Mouse (Mus musculus) testis, adult 10 weeks (tissue): ENCODE results near the gene Olfr1192-ps1. TPM values are rescaled to one million over a fixed set of nuclear protein-coding genes. Genes with fewer than 3 reads are reported as not detected.

Experiments
- polyA plus RNA-seq: library from polyadenylated mRNA; stranded (reverse); fragments of 350-450 nt; fragmentation: Illumina TruSeq; extraction: RNeasy Lipid Tissue Mini Kit (QIAGEN cat#74804); gene quantifications from one replicate; pipeline ENCODE4 v1.2.3, GENCODE M21; 2014; ENCODE audit warnings: low read depth, low replicate concordance

Gene Olfr1192-ps1
- polyA plus RNA-seq = 0.20 TPM

DNA sequence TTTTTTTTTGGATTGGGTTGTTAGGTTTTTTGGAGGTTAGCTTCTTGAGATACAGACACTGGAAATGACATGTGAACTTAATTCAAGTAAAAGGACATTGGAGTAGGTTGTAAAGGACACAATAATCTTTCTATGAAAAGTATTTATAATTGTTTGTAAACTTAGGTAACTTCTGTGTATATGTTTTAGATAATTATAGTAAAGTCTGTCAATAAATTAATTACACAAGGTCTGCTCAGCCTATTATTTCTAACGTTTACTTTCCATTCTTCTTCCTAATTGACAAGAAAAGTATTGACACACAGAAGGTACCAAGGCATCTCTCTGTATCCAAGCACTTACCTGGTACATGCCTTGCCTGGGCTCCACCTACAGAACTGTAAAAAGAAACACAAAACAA, at the start of gene Olfr1192-ps1:
TSS of gene Olfr1192-ps1 (plus strand) at position 301 of the 400 bp plus-strand sequence.

DNA sequence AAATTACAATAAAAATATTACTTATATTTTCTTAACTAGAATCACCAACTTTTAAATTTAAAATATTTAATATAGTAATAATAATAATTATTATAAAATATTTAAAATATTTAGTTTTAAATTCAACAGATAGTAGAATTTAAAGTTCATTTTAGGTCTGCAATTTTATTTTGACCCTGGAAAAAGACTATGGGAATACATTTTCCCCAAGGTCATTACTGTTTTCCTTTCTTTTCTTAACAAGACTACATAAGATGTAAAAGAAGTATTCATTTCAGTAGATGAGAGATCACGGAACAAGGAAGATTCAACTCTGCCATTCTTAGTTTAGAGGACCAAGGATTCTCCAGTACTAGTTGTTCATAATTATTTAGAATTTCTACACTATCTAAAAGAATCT, 8.1 kb upstream of the Olfr1192-ps1 start, which contains the start of gene Olfr1191-ps1:
TSS of gene Olfr1191-ps1 (plus strand) at position 301 of the 400 bp plus-strand sequence.

DNA sequence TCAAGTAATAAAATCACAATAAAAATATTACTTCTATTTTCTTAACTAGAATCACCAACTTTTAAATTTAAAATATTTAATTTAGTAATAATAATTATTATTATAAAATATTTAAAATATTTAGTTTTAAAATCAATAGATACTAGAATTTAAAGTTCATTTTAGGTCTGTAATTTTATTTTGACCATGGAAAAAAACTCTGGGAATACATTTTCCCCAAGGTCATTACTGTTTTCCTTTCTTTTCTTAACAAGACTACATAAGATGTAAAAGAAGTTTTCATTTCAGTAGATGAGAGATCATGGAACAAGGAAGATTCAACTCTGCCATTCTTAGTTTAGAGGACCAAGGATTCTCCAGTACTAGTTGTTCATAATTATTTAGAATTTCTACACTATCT, 27.0 kb downstream of the Olfr1192-ps1 start, which contains the start of gene Olfr1193:
TSS of gene Olfr1193 (plus strand) at position 301 of the 400 bp plus-strand sequence.

DNA sequence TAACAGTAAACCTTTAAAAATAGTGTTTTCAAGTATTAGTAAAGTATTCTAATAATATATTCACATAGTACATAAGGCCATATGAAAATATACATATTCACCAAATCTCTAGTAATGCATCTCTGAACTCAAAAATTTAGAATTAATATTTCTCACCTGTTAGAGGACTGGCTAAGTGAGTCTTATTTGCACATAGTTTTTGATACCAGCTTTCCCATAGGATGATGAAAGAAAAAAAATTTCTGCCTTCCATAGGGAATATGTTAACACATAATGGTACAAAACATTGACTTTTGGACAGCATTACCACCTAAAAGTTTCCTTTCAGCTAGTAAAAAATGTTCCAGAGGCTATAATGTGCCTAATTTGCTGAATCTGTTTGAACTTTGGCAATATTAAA, 40.8 kb downstream of the Olfr1192-ps1 start, which contains the start of gene Olfr1195:
TSS of gene Olfr1195 (minus strand) at position 101 of the 400 bp plus-strand sequence.

DNA sequence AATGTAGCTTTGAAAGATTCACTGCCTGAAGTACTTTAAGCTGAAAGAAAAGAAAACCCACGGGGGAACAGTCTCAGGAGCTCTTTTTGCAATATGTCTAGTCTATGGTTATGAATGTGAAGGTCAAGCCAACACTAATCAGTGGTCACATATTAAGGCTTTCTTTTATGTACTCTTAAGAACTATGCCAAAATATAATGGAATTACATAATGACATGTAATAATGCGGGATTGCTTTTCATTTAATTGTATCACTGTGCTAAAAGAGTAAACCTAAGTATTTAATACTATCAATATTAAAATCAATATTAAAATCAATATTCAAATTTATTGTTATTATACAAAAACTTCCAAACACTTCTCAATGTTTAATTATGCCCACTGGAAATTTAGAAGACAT, 56.2 kb downstream of the Olfr1192-ps1 start, which contains the start of gene Olfr1196:
TSS of gene Olfr1196 (minus strand) at position 101 of the 400 bp plus-strand sequence.

Other genes with a start within 250 kb of the Olfr1192-ps1 start
- not detected for gene Olfr1179, start 242.1 kb upstream of the Olfr1192-ps1 start, polyA plus RNA-seq
- gene Olfr1180, start 229.4 kb upstream of the Olfr1192-ps1 start, polyA plus RNA-seq = not detected
- not detected for gene Olfr1181, start 222.3 kb upstream of the Olfr1192-ps1 start, polyA plus RNA-seq
- not detected for gene Gm13757, start 199.4 kb upstream of the Olfr1192-ps1 start, polyA plus RNA-seq
- 0.03 TPM for gene Olfr1183, start 193.6 kb upstream of the Olfr1192-ps1 start, polyA plus RNA-seq
- not detected for gene Olfr1184, start 164.9 kb upstream of the Olfr1192-ps1 start, polyA plus RNA-seq
- not detected for gene Olfr1185-ps1, start 155.2 kb upstream of the Olfr1192-ps1 start, polyA plus RNA-seq
- gene Olfr1186, start 130.0 kb upstream of the Olfr1192-ps1 start, polyA plus RNA-seq = not detected
- gene Olfr1188, start 91.6 kb upstream of the Olfr1192-ps1 start, polyA plus RNA-seq = not detected
- not detected for gene Olfr1189, start 62.1 kb upstream of the Olfr1192-ps1 start, polyA plus RNA-seq
- 0.07 TPM for gene Olfr1191-ps1, start 8.0 kb upstream of the Olfr1192-ps1 start, polyA plus RNA-seq
- 0.24 TPM for gene Olfr1193, start 27.1 kb downstream of the Olfr1192-ps1 start, polyA plus RNA-seq
- gene Olfr1195, start 40.7 kb downstream of the Olfr1192-ps1 start, polyA plus RNA-seq = not detected
- gene Olfr1196, start 56.1 kb downstream of the Olfr1192-ps1 start, polyA plus RNA-seq = not detected
- not detected for gene Olfr1197, start 83.9 kb downstream of the Olfr1192-ps1 start, polyA plus RNA-seq
- gene Olfr1198, start 102.9 kb downstream of the Olfr1192-ps1 start, polyA plus RNA-seq = not detected
- gene Olfr1199, start 112.0 kb downstream of the Olfr1192-ps1 start, polyA plus RNA-seq = not detected
- gene Olfr1200, start 122.0 kb downstream of the Olfr1192-ps1 start, polyA plus RNA-seq = not detected
- gene Olfr1201, start 144.5 kb downstream of the Olfr1192-ps1 start, polyA plus RNA-seq = not detected
- not detected for gene Olfr1202, start 166.0 kb downstream of the Olfr1192-ps1 start, polyA plus RNA-seq
- gene Olfr1205, start 181.2 kb downstream of the Olfr1192-ps1 start, polyA plus RNA-seq = not detected
- gene Olfr1204, start 200.8 kb downstream of the Olfr1192-ps1 start, polyA plus RNA-seq = not detected
- gene Olfr1206, start 214.7 kb downstream of the Olfr1192-ps1 start, polyA plus RNA-seq = not detected